Mouse (Mus musculus) bone marrow macrophage, adult 2 months (primary cell): ENCODE results near the gene Alg6.

Source experiments
- CTCF ChIP-seq: IDR thresholded peaks from 2 replicates; pipeline ENCODE4 v1.5.1; 2012; ENCODE audit warnings: low read depth, mild to moderate bottlenecking, low read length, moderate library complexity
- POLR2A ChIP-seq: IDR thresholded peaks from 2 replicates; pipeline ENCODE4 v1.6.1; 2012; ENCODE audit warnings: mild to moderate bottlenecking, low read depth, low read length, borderline replicate concordance

GRCm38 (mm10) chr4:99715783-99716416, 436 bp downstream of the Alg6 start:
- TF ChIP-seq CTCF: no peak
- no peak for TF ChIP-seq POLR2A
